In genomic region chr17:87317271-87317670, GRCm38 (mm10) we compare ENCODE assay signal across 12 mouse cellular contexts. TPM values are rescaled to one million over a fixed set of nuclear protein-coding genes. Genes with fewer than 3 reads are reported as not detected.
A peak's percentile ranks its signal among the peaks of the same experiment; 100 is the strongest.
DNase-seq lines count a peak whose midpoint lies in the region; ATAC-seq and TF ChIP-seq lines count a peak whose summit lies in the region.
"Had no signal": no experiment of that assay in that cellular context is flagged by ENCODE, and none has a peak within 500 bp of the region (broad histone marks: within the 10 kb centered on the region; RNA-seq: fewer than 3 reads in every experiment).

No protein-coding gene starts in this region.

- intact Hi-C loops in heart, adult 2 months (cut with DNase I) = loop anchor here (5.0 to 10.0 kb wide), 2 partner anchors 110 to 348 kb away; partner anchors contain the start of gene Stpg4
- intact Hi-C loops in heart, postnatal 25 days (cut with DNase I) = loop anchor here (2.0 to 5.0 kb wide), 2 partner anchors 34 to 350 kb away; no protein-coding TSS in a partner anchor

- dilution Hi-C loops in CH12.LX (cut with MboI; ENCODE audit: extremely low pct_ligation_motif_present, extremely low pct_unique_long_range_greater_than_20kb, low sequenced_read_pairs) = no loop called here

- no peak for TF ChIP-seq RAD21 in CH12.LX (IDR thresholded peaks at IDR 0.05; ENCODE audit: low read depth, low read length)

- peaks cover 8% of the 10 kb centered on the region for H3K4me1 ChIP-seq in heart, adult 2 months (ENCODE audit: control insufficient read depth, insufficient read depth, low read length)
- H3K4me1 ChIP-seq in heart, embryonic 12.5 days (replicated peaks) = peaks cover 23% of the 10 kb centered on the region
- peaks cover 18 to 42% of the 10 kb centered on the region in 2 experiments for H3K4me1 ChIP-seq in CH12.LX (ENCODE audit: control insufficient read depth in 1 of 2, insufficient read depth in 2 of 2)
- H3K4me1 ChIP-seq in limb, embryonic 11.5 days (ENCODE audit: control insufficient read depth, insufficient read depth, low read length) = peaks cover 8% of the 10 kb centered on the region
- H3K4me1 ChIP-seq in midbrain, postnatal 0 days (ENCODE audit: insufficient read depth, low read length) = no peaks in the 10 kb centered on the region

- no peak for DNase-seq in heart, adult 2 months
- DNase-seq in 3T3-L1 (ENCODE audit: low read depth, low spot score) (peak; percentile 27), CH12.LX (ENCODE audit: extremely low read depth) (peak; percentile 39)
- peak; percentile 27 for DNase-seq in limb, embryonic 11.5 days (ENCODE audit: low spot score)
- DNase-seq in frontal cortex, postnatal 14 days (ENCODE audit: low spot score in 2 of 2) = no peak
- no peak for DNase-seq in midbrain, postnatal 0 days (ENCODE audit: low spot score)
- DNase-seq in heart, postnatal 25 days (ENCODE audit: low spot score) = no peak

- H3K27ac ChIP-seq in heart, adult 2 months = peak overlapping the region; percentile 8; the same call in 1 of the 2 replicates
- H3K27ac ChIP-seq in heart, embryonic 12.5 days (ENCODE audit: poor library complexity, severe bottlenecking) = no peak overlapping the region
- H3K27ac ChIP-seq in CH12.LX (ENCODE audit: insufficient read depth, low read depth) = no peak overlapping the region
- no peak overlapping the region for H3K27ac ChIP-seq in limb, embryonic 11.5 days (replicated peaks; ENCODE audit: low read depth, low read length)
- H3K27ac ChIP-seq in midbrain, postnatal 0 days (ENCODE audit: low read depth, low read length) = no peak overlapping the region
- H3K27ac ChIP-seq: embryonic facial prominence, embryonic 13.5 days had no signal

- WGBS in heart, adult 2 months = 40% methylated on average over 6 of the region's 6 CpGs
- WGBS in heart, embryonic 12.5 days = 48% methylated on average over 6 of the region's 6 CpGs
- WGBS in limb, embryonic 11.5 days = 49% methylated on average over 6 of the region's 6 CpGs
- 46% methylated on average over 6 of the region's 6 CpGs for WGBS in midbrain, postnatal 0 days

- no peak for TF ChIP-seq CTCF in heart, adult 2 months (IDR thresholded peaks at IDR 0.05)
- TF ChIP-seq CTCF in CH12.LX (conservative IDR thresholded peaks at IDR 0.05 in 1 of 2, IDR thresholded peaks at IDR 0.05 in 1 of 2; ENCODE audit: low read depth in 2 of 2, low read length in 2 of 2) = no peak
- no peak for TF ChIP-seq CTCF in midbrain, postnatal 0 days (IDR thresholded peaks at IDR 0.05)

- no peaks in the 10 kb centered on the region for H3K36me3 ChIP-seq in heart, adult 2 months (ENCODE audit: control insufficient read depth, insufficient read depth, low read length)
- no peaks in the 10 kb centered on the region for H3K36me3 ChIP-seq in heart, embryonic 12.5 days
- H3K36me3 ChIP-seq in CH12.LX (replicated peaks in 1 of 2; ENCODE audit: control insufficient read depth in 1 of 2, insufficient read depth in 1 of 2, low read length in 1 of 2) = peaks cover 0 to 36% of the 10 kb centered on the region in 2 experiments
- H3K36me3 ChIP-seq in limb, embryonic 11.5 days (ENCODE audit: control insufficient read depth, insufficient read depth, low read length) = no peaks in the 10 kb centered on the region
- no peaks in the 10 kb centered on the region for H3K36me3 ChIP-seq in midbrain, postnatal 0 days (ENCODE audit: insufficient read depth, low read length)

- H3K9me3 ChIP-seq in heart, embryonic 12.5 days (replicated peaks) = peaks cover 8% of the 10 kb centered on the region
- peaks cover 10% of the 10 kb centered on the region for H3K9me3 ChIP-seq in CH12.LX (replicated peaks; ENCODE audit: low read length)
- 0 out of 2 replicates have a peak, but pooled peaks cover 4% of the 10 kb centered on the region for H3K9me3 ChIP-seq in limb, embryonic 11.5 days (ENCODE audit: control insufficient read depth, low read length)
- H3K9me3 ChIP-seq in midbrain, postnatal 0 days (ENCODE audit: low read length) = 0 out of 2 replicates have a peak, but pooled peaks cover 5% of the 10 kb centered on the region
- H3K9me3 ChIP-seq: embryonic facial prominence, embryonic 13.5 days had no signal

- H3K4me2 ChIP-seq in heart, embryonic 12.5 days = no peak overlapping the region
- H3K4me2 ChIP-seq in CH12.LX (ENCODE audit: insufficient read depth, low read depth, poor library complexity, severe bottlenecking) = 0 out of 2 replicates have a peak overlapping the region, but pooled peaks have one; percentile 16
- H3K4me2 ChIP-seq in limb, embryonic 11.5 days (ENCODE audit: low read depth, severe bottlenecking) = no peak overlapping the region
- no peak overlapping the region for H3K4me2 ChIP-seq in midbrain, postnatal 0 days (ENCODE audit: low read depth, low read length, poor library complexity, severe bottlenecking)
- H3K4me2 ChIP-seq: embryonic facial prominence, embryonic 13.5 days had no signal

- no peak overlapping the region for H3K9ac ChIP-seq in heart, adult 2 months (ENCODE audit: low read depth, low read length)
- no peak overlapping the region for H3K9ac ChIP-seq in heart, embryonic 12.5 days
- no peak overlapping the region for H3K9ac ChIP-seq in CH12.LX (ENCODE audit: insufficient read depth, low read depth)
- no peak overlapping the region for H3K9ac ChIP-seq in limb, embryonic 11.5 days (ENCODE audit: low read length)
- H3K9ac ChIP-seq in midbrain, postnatal 0 days (replicated peaks; ENCODE audit: low read length, poor library complexity, severe bottlenecking) = no peak overlapping the region
- H3K9ac ChIP-seq: embryonic facial prominence, embryonic 13.5 days had no signal

- H3K79me2 ChIP-seq in heart, adult 2 months (replicated peaks; ENCODE audit: control insufficient read depth, insufficient read depth, low read length) = no peaks in the 10 kb centered on the region
- no peaks in the 10 kb centered on the region for H3K79me2 ChIP-seq in CH12.LX (replicated peaks; ENCODE audit: control insufficient read depth, extremely low read depth, insufficient read depth, poor library complexity, severe bottlenecking)

- no peak overlapping the region for H3K4me3 ChIP-seq in heart, adult 2 months
- H3K4me3 ChIP-seq in heart, embryonic 12.5 days = no peak overlapping the region
- no peak overlapping the region for H3K4me3 ChIP-seq in CH12.LX (replicated peaks in 1 of 3; ENCODE audit: low read depth in 2 of 3, low read length in 2 of 3, poor library complexity in 1 of 3)
- H3K4me3 ChIP-seq in limb, embryonic 11.5 days (ENCODE audit: low read depth, low read length) = no peak overlapping the region
- no peak overlapping the region for H3K4me3 ChIP-seq in midbrain, postnatal 0 days (ENCODE audit: low read depth, low read length)
- H3K4me3 ChIP-seq: embryonic facial prominence, embryonic 13.5 days had no signal

- no peaks in the 10 kb centered on the region for H3K27me3 ChIP-seq in heart, adult 2 months (ENCODE audit: control insufficient read depth, insufficient read depth, low read length)
- no peaks in the 10 kb centered on the region for H3K27me3 ChIP-seq in heart, embryonic 12.5 days (replicated peaks)
- no peaks in the 10 kb centered on the region for H3K27me3 ChIP-seq in CH12.LX (replicated peaks)
- H3K27me3 ChIP-seq in limb, embryonic 11.5 days (ENCODE audit: control insufficient read depth, insufficient read depth, low read length) = no peaks in the 10 kb centered on the region
- no peaks in the 10 kb centered on the region for H3K27me3 ChIP-seq in midbrain, postnatal 0 days (ENCODE audit: insufficient read depth, low read length)

- ATAC-seq in heart, embryonic 12.5 days (ENCODE audit: insufficient number of reproducible peaks, low FRiP score) = no peak
- ATAC-seq in limb, embryonic 11.5 days (ENCODE audit: insufficient number of reproducible peaks, low FRiP score, low TSS enrichment, low read depth) = no peak
- no peak for ATAC-seq in midbrain, postnatal 0 days (ENCODE audit: low FRiP score)
- ATAC-seq: activated CD4-positive, CD25-positive, alpha-beta regulatory T cell, adult 4 months; inflammation-experienced regulatory T-cells, adult 6 months; midbrain, embryonic 16.5 days had no signal

- in situ Hi-C loops in CH12.LX (cut with MboI; ENCODE audit: low pct_ligation_motif_present, low pct_unique_long_range_greater_than_20kb, low sequenced_read_pairs) = no loop called here

- no peak for TF ChIP-seq EP300 in heart, adult 2 months (IDR thresholded peaks at IDR 0.05; ENCODE audit: insufficient read depth, low read depth, low read length)
- 0 out of 2 replicates have a peak, but pooled peaks have one; percentile 30 for TF ChIP-seq EP300 in CH12.LX (IDR thresholded peaks at IDR 0.05; ENCODE audit: low read length)

- TF ChIP-seq POLR2A in heart, adult 2 months (IDR thresholded peaks at IDR 0.05; ENCODE audit: insufficient read depth, low read depth, low read length) = no peak
- TF ChIP-seq POLR2A in CH12.LX (IDR thresholded peaks at IDR 0.05; ENCODE audit: low read depth, low read length) = no peak

TF ChIP-seq in CH12.LX, 34 proteins besides CTCF, POLR2A, EP300 and RAD21 (continues in another document):
- TF ChIP-seq ZKSCAN1 (IDR thresholded peaks at IDR 0.05; ENCODE audit: borderline replicate concordance, low read depth, low read length) (0 out of 2 replicates have a peak, but pooled peaks have one; percentile 1), BHLHE40 (IDR thresholded peaks at IDR 0.05; ENCODE audit: low read depth, low read length) (no peak), KAT2A (IDR thresholded peaks at IDR 0.05; ENCODE audit: insufficient replicate concordance, low read length) (no peak), NRF1 (IDR thresholded peaks at IDR 0.05; ENCODE audit: low read depth, low read length) (no peak)

RNA-seq across cellular contexts. Expression of gene Ttc7, which starts 34.6 kb away (rescaled TPM):
- 10 to 100 TPM; 20.9 to 23.2 TPM for total RNA-seq in heart, adult 2 months (2021)
- 21.3 and 28.8 TPM in 2 replicates for polyA plus RNA-seq in heart, adult 2 months (2012; rRNA removed)
- polyA plus RNA-seq in heart, embryonic 12.5 days (2016; fragmentation: Nextera tagmentation; extraction: Ambion mirVana) = 2.4 and 3.2 TPM in 2 replicates
- total RNA-seq in CH12.LX (2012; rRNA removed) (11.2 and 12.8 TPM in 2 replicates), CH12.LX (2014; rRNA removed) (5.8 and 6.2 TPM in 2 replicates)
- polyA plus RNA-seq in CH12.LX (2012; ENCODE audit: insufficient read length, low read depth) = 16.0 and 16.4 TPM in 2 replicates
- polyA plus RNA-seq in limb, embryonic 11.5 days (2014; fragmentation: Nextera tagmentation; extraction: Ambion mirVana) = 1.8 and 3.9 TPM in 2 replicates
- total RNA-seq in midbrain, postnatal 0 days (2014; rRNA removed) = 5.3 and 13.9 TPM in 2 replicates
- 9.9 and 11.1 TPM in 2 replicates for polyA plus RNA-seq in midbrain, postnatal 0 days (2015; fragmentation: Nextera tagmentation; extraction: Ambion mirVana)
- 10 to 100 TPM; 10.4 to 13.0 TPM for total RNA-seq in heart, postnatal 25 days (2021)

RNA-seq across cellular contexts. Expression of gene Mcfd2, which starts 51.5 kb away (rescaled TPM):
- 10 to 100 TPM; 48.3 to 59.4 TPM for total RNA-seq in heart, adult 2 months (2021)
- 60.3 and 79.7 TPM in 2 replicates for polyA plus RNA-seq in heart, adult 2 months (2012; rRNA removed)
- polyA plus RNA-seq in heart, embryonic 12.5 days (2016; fragmentation: Nextera tagmentation; extraction: Ambion mirVana) = 68.8 and 70.8 TPM in 2 replicates
- total RNA-seq in CH12.LX (2012; rRNA removed) (39.1 and 42.5 TPM in 2 replicates), CH12.LX (2014; rRNA removed) (39.1 and 41.9 TPM in 2 replicates)
- 24.7 and 26.0 TPM in 2 replicates for polyA plus RNA-seq in CH12.LX (2012; ENCODE audit: insufficient read length, low read depth)
- 77.6 and 80.0 TPM in 2 replicates for polyA plus RNA-seq in limb, embryonic 11.5 days (2014; fragmentation: Nextera tagmentation; extraction: Ambion mirVana)
- total RNA-seq in midbrain, postnatal 0 days (2014; rRNA removed) = 27.8 and 38.0 TPM in 2 replicates
- polyA plus RNA-seq in midbrain, postnatal 0 days (2015; fragmentation: Nextera tagmentation; extraction: Ambion mirVana) = 35.5 and 36.9 TPM in 2 replicates
- 10 to 100 TPM; 41.8 to 46.4 TPM for total RNA-seq in heart, postnatal 25 days (2021)

Comparison
In these comparisons a context has a peak if more than half of its experiments do, and no peak if none do; other contexts are left out.
1. DNase-seq: peak in 3T3-L1 (single experiment), CH12.LX (single experiment) and limb, embryonic 11.5 days (single experiment); none in heart, adult 2 months (0 of 2), frontal cortex, postnatal 14 days (0 of 2), midbrain, postnatal 0 days (single experiment) and heart, postnatal 25 days (single experiment).